Mouse (Mus musculus): ENCODE measurements around the gene Yjefn3. TPM values are rescaled to one million over a fixed set of nuclear protein-coding genes. Genes with fewer than 3 reads are reported as not detected.

Yjefn3 gene
- not detected for polyA plus RNA-seq (2014; fragmentation: Illumina TruSeq; extraction: RNeasy Lipid Tissue Mini Kit (QIAGEN cat#74804); ENCODE audit: low read depth, low replicate concordance)

GRCm38 (mm10) chr8:69902163-69903062, at the start of gene Yjefn3, which contains the start of the genes Tssk6 and Ndufa13:
Yjefn3 (minus strand) TSS chr8:69902712.
Tssk6 (plus strand) TSS chr8:69902184.
Ndufa13 (minus strand) TSS chr8:69902558.

GRCm38 (mm10) chr8:69887289-69888243, 14.9 kb downstream of the Yjefn3 start, which contains the start of gene Cilp2:
Cilp2 (minus strand) TSS chr8:69887687.

Other genes with a start within 250 kb of the Yjefn3 start
- gene Zfp964, start 248.2 kb downstream of the Yjefn3 start, polyA plus RNA-seq (2014; fragmentation: Illumina TruSeq; extraction: RNeasy Lipid Tissue Mini Kit (QIAGEN cat#74804); ENCODE audit: low read depth, low replicate concordance) = 8.5 TPM
- 53.4 TPM for gene Zfp869, start 192.0 kb downstream of the Yjefn3 start, polyA plus RNA-seq (2014; fragmentation: Illumina TruSeq; extraction: RNeasy Lipid Tissue Mini Kit (QIAGEN cat#74804); ENCODE audit: low read depth, low replicate concordance)
- 12.6 TPM for gene Zfp963, start 152.7 kb downstream of the Yjefn3 start, polyA plus RNA-seq (2014; fragmentation: Illumina TruSeq; extraction: RNeasy Lipid Tissue Mini Kit (QIAGEN cat#74804); ENCODE audit: low read depth, low replicate concordance)
- not detected for gene Gm20422, start 127.8 kb downstream of the Yjefn3 start, polyA plus RNA-seq (2014; fragmentation: Illumina TruSeq; extraction: RNeasy Lipid Tissue Mini Kit (QIAGEN cat#74804); ENCODE audit: low read depth, low replicate concordance)
- gene Atp13a1, start 111.5 kb downstream of the Yjefn3 start, polyA plus RNA-seq (2014; fragmentation: Illumina TruSeq; extraction: RNeasy Lipid Tissue Mini Kit (QIAGEN cat#74804); ENCODE audit: low read depth, low replicate concordance) = 1.6 TPM
- 35.9 TPM for gene Zfp866, start 111.5 kb downstream of the Yjefn3 start, polyA plus RNA-seq (2014; fragmentation: Illumina TruSeq; extraction: RNeasy Lipid Tissue Mini Kit (QIAGEN cat#74804); ENCODE audit: low read depth, low replicate concordance)
- 1.5 TPM for gene Gmip, start 94.0 kb downstream of the Yjefn3 start, polyA plus RNA-seq (2014; fragmentation: Illumina TruSeq; extraction: RNeasy Lipid Tissue Mini Kit (QIAGEN cat#74804); ENCODE audit: low read depth, low replicate concordance)
- gene Lpar2, start 80.3 kb downstream of the Yjefn3 start, polyA plus RNA-seq (2014; fragmentation: Illumina TruSeq; extraction: RNeasy Lipid Tissue Mini Kit (QIAGEN cat#74804); ENCODE audit: low read depth, low replicate concordance) = 2.6 TPM
- gene Pbx4, start 70.2 kb downstream of the Yjefn3 start, polyA plus RNA-seq (2014; fragmentation: Illumina TruSeq; extraction: RNeasy Lipid Tissue Mini Kit (QIAGEN cat#74804); ENCODE audit: low read depth, low replicate concordance) = not detected
- gene Cilp2, start 15.0 kb downstream of the Yjefn3 start, polyA plus RNA-seq (2014; fragmentation: Illumina TruSeq; extraction: RNeasy Lipid Tissue Mini Kit (QIAGEN cat#74804); ENCODE audit: low read depth, low replicate concordance) = not detected
- gene Tssk6, start 528 bp downstream of the Yjefn3 start, polyA plus RNA-seq (2014; fragmentation: Illumina TruSeq; extraction: RNeasy Lipid Tissue Mini Kit (QIAGEN cat#74804); ENCODE audit: low read depth, low replicate concordance) = not detected
- 1.2 TPM for gene Ndufa13, start 154 bp downstream of the Yjefn3 start, polyA plus RNA-seq (2014; fragmentation: Illumina TruSeq; extraction: RNeasy Lipid Tissue Mini Kit (QIAGEN cat#74804); ENCODE audit: low read depth, low replicate concordance)
- 5.7 TPM for gene Gatad2a, start 93.7 kb upstream of the Yjefn3 start, polyA plus RNA-seq (2014; fragmentation: Illumina TruSeq; extraction: RNeasy Lipid Tissue Mini Kit (QIAGEN cat#74804); ENCODE audit: low read depth, low replicate concordance)
- 7.8 TPM for gene Mau2, start 140.0 kb upstream of the Yjefn3 start, polyA plus RNA-seq (2014; fragmentation: Illumina TruSeq; extraction: RNeasy Lipid Tissue Mini Kit (QIAGEN cat#74804); ENCODE audit: low read depth, low replicate concordance)
- 4.8 TPM for gene Sugp1, start 140.1 kb upstream of the Yjefn3 start, polyA plus RNA-seq (2014; fragmentation: Illumina TruSeq; extraction: RNeasy Lipid Tissue Mini Kit (QIAGEN cat#74804); ENCODE audit: low read depth, low replicate concordance)
- gene Tm6sf2, start 170.2 kb upstream of the Yjefn3 start, polyA plus RNA-seq (2014; fragmentation: Illumina TruSeq; extraction: RNeasy Lipid Tissue Mini Kit (QIAGEN cat#74804); ENCODE audit: low read depth, low replicate concordance) = 2.3 TPM
- gene Hapln4, start 180.7 kb upstream of the Yjefn3 start, polyA plus RNA-seq (2014; fragmentation: Illumina TruSeq; extraction: RNeasy Lipid Tissue Mini Kit (QIAGEN cat#74804); ENCODE audit: low read depth, low replicate concordance) = not detected
- not detected for gene Ncan, start 218.2 kb upstream of the Yjefn3 start, polyA plus RNA-seq (2014; fragmentation: Illumina TruSeq; extraction: RNeasy Lipid Tissue Mini Kit (QIAGEN cat#74804); ENCODE audit: low read depth, low replicate concordance)
- 1.2 TPM for gene Nr2c2ap, start 228.6 kb upstream of the Yjefn3 start, polyA plus RNA-seq (2014; fragmentation: Illumina TruSeq; extraction: RNeasy Lipid Tissue Mini Kit (QIAGEN cat#74804); ENCODE audit: low read depth, low replicate concordance)
- 0.81 TPM for gene Rfxank, start 236.4 kb upstream of the Yjefn3 start, polyA plus RNA-seq (2014; fragmentation: Illumina TruSeq; extraction: RNeasy Lipid Tissue Mini Kit (QIAGEN cat#74804); ENCODE audit: low read depth, low replicate concordance)
- gene Borcs8, start 236.8 kb upstream of the Yjefn3 start, polyA plus RNA-seq (2014; fragmentation: Illumina TruSeq; extraction: RNeasy Lipid Tissue Mini Kit (QIAGEN cat#74804); ENCODE audit: low read depth, low replicate concordance) = 9.1 TPM
- gene Mef2b, start 237.0 kb upstream of the Yjefn3 start, polyA plus RNA-seq (2014; fragmentation: Illumina TruSeq; extraction: RNeasy Lipid Tissue Mini Kit (QIAGEN cat#74804); ENCODE audit: low read depth, low replicate concordance) = not detected

All from kidney, adult 10 weeks (tissue).